Mouse (Mus musculus) intestine, postnatal 0 days (tissue): ENCODE measurements at regions not wholly inside any gene's neighbourhood (a gene's known extent, or its start where the extent isn't known, plus 50 kb on each side); places are given as distances from the start of the nearest gene placed in this dataset.

Experiments used
- ATAC-seq: fragments of 200-750 bp; cut with Nextera tagmentation; 2 replicates; pipeline ENCODE4 v1.8.0; 2017; ENCODE audit warnings: mild to moderate bottlenecking, moderate TSS enrichment, moderate library complexity
- H3K27ac ChIP-seq: fragments of 300-500 bp; sonication (generic); 2 replicates; pipeline ENCODE4 v1.5.1; 2014; ENCODE audit warnings: mild to moderate bottlenecking, low read depth, low read length, moderate library complexity
- H3K27me3 ChIP-seq: fragments of 300-500 bp; sonication (generic); replicated peaks from 2 replicates; pipeline ENCODE4 v1.6.1; 2014; ENCODE audit warnings: low read length, mixed read lengths; ENCODE audit not compliant: control insufficient read depth, insufficient read depth
- H3K36me3 ChIP-seq: fragments of 300-500 bp; sonication (generic); 2 replicates; pipeline ENCODE4 v1.6.1; 2014; ENCODE audit warnings: mild to moderate bottlenecking, moderate library complexity; ENCODE audit not compliant: control insufficient read depth, insufficient read depth
- H3K4me1 ChIP-seq: fragments of 300-500 bp; sonication (generic); replicated peaks from 2 replicates; pipeline ENCODE4 v1.6.1; 2014; ENCODE audit warnings: antibody characterized with exemption, low read length, mixed read lengths; ENCODE audit not compliant: control insufficient read depth, insufficient read depth
- H3K4me2 ChIP-seq: fragments of 300-500 bp; sonication (generic); replicated peaks from 2 replicates; pipeline ENCODE4 v1.6.1; 2014; ENCODE audit warnings: low read depth, mild to moderate bottlenecking, moderate library complexity
- H3K4me3 ChIP-seq: fragments of 300-500 bp; sonication (generic); 2 replicates; pipeline ENCODE4 v1.5.1; 2014; ENCODE audit warnings: low read depth, low read length
- H3K9ac ChIP-seq: fragments of 300-500 bp; sonication (generic); 2 replicates; pipeline ENCODE4 v1.6.1; 2014; ENCODE audit warnings: mild to moderate bottlenecking, low read depth, low read length
- H3K9me3 ChIP-seq: fragments of 300-500 bp; sonication (generic); 2 replicates; pipeline ENCODE4 v1.6.1; 2016; ENCODE audit warnings: mixed run types; ENCODE audit not compliant: control insufficient read depth
- CTCF ChIP-seq: sonication (generic); IDR thresholded peaks from 2 replicates; pipeline ENCODE4 v1.5.1; 2016; ENCODE audit warnings: low read depth, mild to moderate bottlenecking, control low read depth, antibody characterized with exemption, moderate library complexity
- WGBS: fragments of 180-500 bp; shearing (Covaris S2); extraction: QIAGEN DNeasy Blood & Tissue Kit; methylation state at CpG from one replicate; pipeline ENCODE4 v1.1.7; 2014; 5-methylcytosine and 5-hydroxymethylcytosine counted together

- no peak overlapping the region for H3K4me2 ChIP-seq
- H3K9me3 ChIP-seq: no peaks in the 10 kb centered on the region
- no peak overlapping the region for H3K27ac ChIP-seq
- 63% methylated on average over 5 of the region's 5 CpGs for WGBS
- TF ChIP-seq CTCF: no peak
- ATAC-seq: peak; percentile 82
- no peaks in the 10 kb centered on the region for H3K4me1 ChIP-seq
- H3K36me3 ChIP-seq: no peaks in the 10 kb centered on the region
- no peak overlapping the region for H3K4me3 ChIP-seq
- H3K27me3 ChIP-seq: no peaks in the 10 kb centered on the region
- H3K9ac ChIP-seq: no peak overlapping the region
These were observed 360.2 kb downstream of the Cdh9 start for GRCm38 (mm10) chr15:17088644-17089228.

GRCm38 (mm10) chr15:17098927-17099326 lies 370.4 kb downstream of the Cdh9 start:
- ATAC-seq: no peak
- H3K9ac ChIP-seq: no peak overlapping the region
- no peaks in the 10 kb centered on the region for H3K27me3 ChIP-seq
- H3K9me3 ChIP-seq: no peaks in the 10 kb centered on the region
- WGBS: 4% methylated on average over 4 of the region's 4 CpGs
- peak; percentile 83 for TF ChIP-seq CTCF
- H3K36me3 ChIP-seq: no peaks in the 10 kb centered on the region
- no peak overlapping the region for H3K4me2 ChIP-seq
- no peaks in the 10 kb centered on the region for H3K4me1 ChIP-seq
- no peak overlapping the region for H3K27ac ChIP-seq
- H3K4me3 ChIP-seq: no peak overlapping the region

GRCm38 (mm10) chr15:17101182-17101581 lies 372.6 kb downstream of the Cdh9 start:
- H3K36me3 ChIP-seq: no peaks in the 10 kb centered on the region
- 46% methylated on average over 3 of the region's 3 CpGs for WGBS
- no peak for TF ChIP-seq CTCF
- H3K4me2 ChIP-seq: no peak overlapping the region
- H3K9ac ChIP-seq: no peak overlapping the region
- no peaks in the 10 kb centered on the region for H3K4me1 ChIP-seq
- ATAC-seq: no peak
- H3K4me3 ChIP-seq: no peak overlapping the region
- no peaks in the 10 kb centered on the region for H3K27me3 ChIP-seq
- no peak overlapping the region for H3K27ac ChIP-seq
- H3K9me3 ChIP-seq: no peaks in the 10 kb centered on the region

GRCm38 (mm10) chr15:17135721-17136120 lies 407.2 kb downstream of the Cdh9 start:
- no peak overlapping the region for H3K27ac ChIP-seq
- ATAC-seq: no peak
- H3K4me1 ChIP-seq: no peaks in the 10 kb centered on the region
- H3K27me3 ChIP-seq: no peaks in the 10 kb centered on the region
- WGBS: 17% methylated on average over 1 of the region's 1 CpGs
- no peak overlapping the region for H3K9ac ChIP-seq
- no peaks in the 10 kb centered on the region for H3K9me3 ChIP-seq
- TF ChIP-seq CTCF: no peak
- no peak overlapping the region for H3K4me2 ChIP-seq
- no peak overlapping the region for H3K4me3 ChIP-seq
- H3K36me3 ChIP-seq: no peaks in the 10 kb centered on the region

- Histone ChIP-seq H3K9ac (no peak overlapping the region), H3K36me3 (no peaks in the 10 kb centered on the region), H3K9me3 (no peaks in the 10 kb centered on the region), H3K4me3 (no peak overlapping the region), H3K27ac (no peak overlapping the region), H3K27me3 (no peaks in the 10 kb centered on the region), H3K4me1 (no peaks in the 10 kb centered on the region), H3K4me2 (no peak overlapping the region)
- WGBS: 88% methylated on average over 2 of the region's 2 CpGs
- no peak for TF ChIP-seq CTCF
- ATAC-seq: no peak
These were observed 451.6 kb downstream of the Cdh9 start for GRCm38 (mm10) chr15:17180164-17180563.

- no peaks in the 10 kb centered on the region for H3K36me3 ChIP-seq
- ATAC-seq: peak; percentile 93
- no peak overlapping the region for H3K4me2 ChIP-seq
- TF ChIP-seq CTCF: no peak
- no peaks in the 10 kb centered on the region for H3K4me1 ChIP-seq
- H3K9ac ChIP-seq: no peak overlapping the region
- WGBS: 42% methylated on average over 2 of the region's 2 CpGs
- H3K4me3 ChIP-seq: no peak overlapping the region
- H3K27ac ChIP-seq: no peak overlapping the region
- no peaks in the 10 kb centered on the region for H3K9me3 ChIP-seq
- no peaks in the 10 kb centered on the region for H3K27me3 ChIP-seq
These were observed 452.9 kb downstream of the Cdh9 start for GRCm38 (mm10) chr15:17181358-17182022.
